Mouse (Mus musculus) erythroblast, embryonic 14.5 days (primary cell): ENCODE measurements around the gene Bcor. TPM values are rescaled to one million over a fixed set of nuclear protein-coding genes. Genes with fewer than 3 reads are reported as not detected.

ENCODE experiments used
- H3K27me3 ChIP-seq: 2 replicates; pipeline ENCODE4 v1.6.1; 2012; ENCODE audit warnings: inconsistent platforms; ENCODE audit not compliant: control insufficient read depth
- H3K36me3 ChIP-seq: 2 replicates; pipeline ENCODE4 v1.6.1; 2012; ENCODE audit warnings: mild to moderate bottlenecking, inconsistent platforms; ENCODE audit not compliant: control insufficient read depth
- H3K4me1 ChIP-seq: 2 replicates; pipeline ENCODE4 v1.6.1; 2012; ENCODE audit warnings: inconsistent platforms; ENCODE audit not compliant: control insufficient read depth
- H3K4me3 ChIP-seq: replicated peaks from 2 replicates; pipeline ENCODE3; 2012; ENCODE audit warnings: moderate library complexity, mild to moderate bottlenecking, inconsistent platforms
- H3K9me3 ChIP-seq: 2 replicates; pipeline ENCODE4 v1.6.1; 2012; ENCODE audit warnings: low read length, inconsistent platforms, mixed read lengths; ENCODE audit not compliant: control insufficient read depth
- GATA1 ChIP-seq: IDR thresholded peaks from 2 replicates; pipeline ENCODE4 v1.6.1; 2012; ENCODE audit warnings: low read length, inconsistent platforms, mixed read lengths
- TAL1 ChIP-seq: IDR thresholded peaks from 3 replicates; pipeline ENCODE4 v1.6.1; 2012; ENCODE audit warnings: low read length, inconsistent platforms, mixed read lengths
- polyA plus RNA-seq: library from polyadenylated mRNA; stranded (reverse); fragments of >175 nt; gene quantifications from 2 replicates; pipeline ENCODE4 v1.2.3, GENCODE M21; 2012

The Bcor gene
- polyA plus RNA-seq, 1 experiment = 0.66 TPM

DNA sequence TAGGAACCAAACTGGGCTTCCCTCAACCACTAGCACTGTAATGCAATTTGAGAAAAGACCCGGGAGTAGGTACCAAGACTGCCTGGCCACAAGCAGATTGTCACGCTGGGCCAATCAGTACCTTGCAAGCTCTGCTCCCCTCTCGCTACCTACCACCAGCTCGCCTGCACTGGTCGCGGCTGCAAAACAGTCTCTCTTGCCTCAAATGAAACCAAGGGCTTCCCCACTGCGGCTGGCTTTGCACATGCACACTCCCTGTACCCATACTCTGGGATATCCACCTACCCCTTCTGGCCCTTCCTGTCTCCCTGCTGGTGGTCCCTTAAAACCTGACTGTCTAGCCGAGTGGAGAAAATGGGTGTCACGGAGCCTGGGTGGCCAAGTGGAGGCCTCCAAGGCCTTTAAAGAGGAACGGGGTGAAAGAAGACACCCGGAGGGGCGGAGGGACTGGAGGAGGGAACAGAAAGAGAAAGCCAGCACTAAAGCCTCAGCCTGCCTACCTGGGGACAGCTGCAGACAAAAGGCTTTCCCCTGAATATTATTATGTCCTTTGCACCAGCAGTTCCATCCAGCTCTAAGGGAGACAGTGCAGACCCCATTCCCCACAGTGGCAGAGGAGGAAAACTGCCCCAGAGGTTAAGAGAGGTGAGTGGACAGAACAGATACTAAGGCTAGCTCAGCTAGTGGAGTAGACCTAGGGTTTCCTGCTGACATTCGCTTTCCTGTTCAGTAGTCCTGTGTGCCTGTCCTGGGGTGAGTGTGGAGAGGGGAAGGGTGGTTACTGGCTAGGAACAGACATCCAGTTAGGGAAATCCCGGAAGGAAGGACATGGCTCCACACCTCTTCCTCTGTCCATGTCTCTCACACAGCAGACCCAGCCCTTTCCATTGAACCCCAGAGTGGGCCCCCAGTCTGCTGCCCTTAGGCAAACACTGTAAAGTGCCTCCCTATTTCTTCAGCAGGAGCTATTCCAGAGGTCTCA is 30.0 kb downstream of the Bcor start:
- H3K27me3 ChIP-seq = peaks cover 100% of the 10 kb centered on the region
- H3K9me3 ChIP-seq = peaks cover 5% of the 10 kb centered on the region; the same call in 1 of the 2 replicates
- peaks cover 2% of the 10 kb centered on the region; the same call in 1 of the 2 replicates for H3K4me1 ChIP-seq
- no peak for TF ChIP-seq GATA1
- TF ChIP-seq TAL1 = no peak
- no peaks in the 10 kb centered on the region for H3K36me3 ChIP-seq
- H3K4me3 ChIP-seq = no peak overlapping the region

DNA sequence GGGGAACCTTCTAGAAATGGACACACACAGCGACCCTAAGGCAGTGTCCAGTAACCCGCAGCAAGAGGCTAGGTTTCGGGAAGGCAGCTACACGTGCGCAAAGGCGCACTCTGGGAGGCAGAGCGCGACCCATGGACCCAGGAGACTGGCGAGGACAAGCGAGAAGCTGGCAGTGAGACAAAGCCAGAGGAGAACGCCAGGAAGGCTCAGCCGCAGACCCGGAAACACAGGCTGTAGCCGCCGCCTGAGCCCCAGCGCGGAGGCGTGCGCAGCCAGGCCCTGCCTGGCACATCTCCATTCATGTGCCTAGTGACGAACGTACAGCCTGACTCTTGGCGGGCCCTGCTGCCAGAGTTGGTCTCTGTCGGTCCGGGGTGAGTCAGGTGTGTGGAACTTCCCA is 30.9 kb downstream of the Bcor start:
- peaks cover 99% of the 10 kb centered on the region for H3K27me3 ChIP-seq
- H3K4me3 ChIP-seq = no peak overlapping the region
- TF ChIP-seq GATA1 (no peak), TAL1 (no peak)
- H3K4me1 ChIP-seq = no peaks in the 10 kb centered on the region
- H3K9me3 ChIP-seq = no peaks in the 10 kb centered on the region
- no peaks in the 10 kb centered on the region for H3K36me3 ChIP-seq

DNA sequence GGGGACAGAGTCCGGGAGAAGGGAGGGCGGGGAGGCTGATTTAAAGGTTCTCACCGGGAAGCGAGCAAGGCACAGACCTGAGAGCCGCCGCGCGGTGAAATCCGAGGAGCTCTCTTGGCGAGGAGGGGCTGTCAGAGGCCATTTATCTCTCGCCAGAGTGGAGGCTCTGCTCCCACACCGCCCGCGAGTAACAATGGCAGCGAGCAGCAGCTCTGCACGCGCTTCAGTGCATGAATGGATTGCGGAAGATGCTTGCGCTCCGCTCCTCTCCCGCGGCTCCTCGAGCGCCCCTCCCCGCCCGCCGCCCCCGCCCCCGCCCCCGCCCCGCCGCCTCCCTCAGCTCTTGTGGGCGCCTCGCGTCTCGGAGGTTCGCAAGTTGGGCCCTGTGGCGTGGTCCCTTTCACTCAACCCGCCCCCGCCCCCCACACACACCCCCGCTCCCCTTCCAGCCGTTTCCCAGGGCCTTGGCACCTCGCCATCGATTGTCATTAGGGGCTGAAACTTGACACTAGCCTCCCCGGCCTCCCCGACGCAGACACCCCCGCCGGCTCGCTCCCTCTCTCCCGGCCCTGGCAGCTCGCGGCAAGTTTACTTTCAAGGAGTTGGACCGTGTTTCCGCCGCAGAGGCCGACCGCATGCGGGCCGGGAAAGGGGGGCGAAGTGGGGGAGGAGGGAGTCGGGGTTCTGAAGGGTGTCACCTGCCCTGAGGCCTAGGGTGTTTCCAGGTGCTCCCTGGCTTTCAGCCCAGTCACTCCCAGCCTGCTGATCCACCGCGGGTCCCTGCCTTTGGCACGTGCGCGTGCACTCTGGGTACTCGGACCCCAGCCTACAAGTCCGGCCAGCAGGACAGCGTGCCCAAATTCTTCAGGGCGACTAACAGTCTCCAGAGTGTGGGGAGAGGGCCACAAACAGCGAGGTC is 31.7 kb downstream of the Bcor start:
- Histone ChIP-seq H3K9me3 (no peaks in the 10 kb centered on the region), H3K4me1 (no peaks in the 10 kb centered on the region), H3K27me3 (peaks cover 98% of the 10 kb centered on the region), H3K36me3 (no peaks in the 10 kb centered on the region), H3K4me3 (no peak overlapping the region)
- TF ChIP-seq TAL1 (no peak), GATA1 (no peak)

DNA sequence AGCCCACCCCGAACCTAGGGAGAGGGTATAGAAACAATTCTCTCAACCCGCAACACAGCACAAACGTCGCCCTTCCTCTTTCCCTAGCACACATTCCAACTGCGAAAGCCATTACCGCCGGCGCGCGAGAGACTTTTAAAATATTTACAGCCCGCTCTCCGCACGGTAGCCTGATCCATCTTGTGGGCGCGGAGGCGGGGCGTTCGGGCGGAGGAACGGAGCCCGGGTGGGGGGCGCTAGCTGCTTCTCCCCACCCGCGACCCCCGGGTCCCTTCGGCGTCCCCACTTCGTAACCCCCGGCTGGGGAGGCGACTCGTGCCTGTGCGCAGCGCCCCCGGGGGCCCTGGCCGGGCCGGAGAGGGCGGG is 32.4 kb downstream of the Bcor start:
- Histone ChIP-seq H3K27me3 (peaks cover 97% of the 10 kb centered on the region), H3K4me3 (peak overlapping the region; percentile 23), H3K9me3 (no peaks in the 10 kb centered on the region), H3K36me3 (no peaks in the 10 kb centered on the region), H3K4me1 (no peaks in the 10 kb centered on the region)
- no peak for TF ChIP-seq GATA1
- no peak for TF ChIP-seq TAL1

DNA sequence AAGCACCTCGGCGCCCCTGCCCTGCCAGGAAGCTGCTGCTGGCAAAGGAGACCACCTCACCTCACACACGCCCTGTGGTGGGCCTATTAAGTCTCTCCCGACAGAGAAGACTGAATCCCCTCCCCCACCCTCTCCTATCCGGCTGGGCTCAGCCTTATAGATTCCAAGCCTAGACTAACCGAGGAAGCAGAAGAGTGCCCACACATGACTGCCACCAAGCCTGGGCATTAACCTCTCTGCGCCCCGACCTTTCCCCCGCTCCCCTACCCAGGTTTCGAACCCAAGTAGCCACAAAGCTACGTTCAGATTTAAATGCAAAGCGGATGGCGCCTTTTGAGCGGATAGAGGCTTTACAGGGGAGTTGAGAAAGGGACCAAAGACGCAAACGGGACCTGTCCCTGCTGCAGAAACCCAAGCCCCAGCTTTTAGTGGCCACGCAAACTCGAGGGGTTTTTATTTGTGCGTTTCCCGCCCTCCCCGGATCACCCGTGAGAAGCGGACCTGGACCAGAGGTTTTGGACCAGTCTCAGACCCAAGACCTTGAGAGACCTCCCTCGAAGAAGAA is 33.0 kb downstream of the Bcor start:
- TF ChIP-seq GATA1 (no peak), TAL1 (no peak)
- Histone ChIP-seq H3K4me3 (peak overlapping the region; percentile 23), H3K36me3 (no peaks in the 10 kb centered on the region), H3K4me1 (no peaks in the 10 kb centered on the region), H3K9me3 (no peaks in the 10 kb centered on the region), H3K27me3 (peaks cover 97% of the 10 kb centered on the region)

DNA sequence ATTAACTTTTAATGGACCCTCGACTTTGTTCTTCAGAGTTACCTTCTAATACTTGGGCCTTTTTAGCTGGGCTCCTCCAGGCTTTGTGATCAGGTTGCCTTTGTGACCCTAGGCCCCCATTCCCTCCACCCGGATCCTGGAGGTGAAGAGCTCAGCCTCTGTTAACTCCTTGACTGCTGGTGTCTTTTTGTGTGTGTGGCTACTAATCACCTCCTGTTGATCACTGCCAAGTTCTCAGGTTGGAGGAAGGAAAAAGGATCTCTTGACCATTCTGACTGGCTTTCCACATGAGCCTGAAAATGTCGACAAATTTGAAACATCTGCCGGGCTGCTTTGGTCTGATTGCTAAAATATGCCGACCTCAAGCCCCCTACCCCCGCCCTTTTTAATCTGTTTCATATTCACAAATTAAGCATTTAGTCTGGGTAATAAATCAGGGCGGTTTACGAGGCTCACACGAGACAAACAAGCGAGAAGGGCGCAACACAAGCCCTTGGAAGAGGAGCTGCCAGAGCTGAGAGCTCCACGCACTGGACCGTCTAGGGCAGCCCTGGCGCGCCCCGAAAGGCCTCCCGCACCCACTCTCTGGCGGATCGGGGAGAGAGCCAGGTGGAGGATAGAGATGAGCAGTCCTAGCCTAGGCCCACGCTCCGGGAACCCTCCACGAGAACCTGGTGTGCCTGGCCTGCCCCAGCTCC is 33.6 kb downstream of the Bcor start:
- TF ChIP-seq GATA1 (no peak), TAL1 (no peak)
- Histone ChIP-seq H3K9me3 (no peaks in the 10 kb centered on the region), H3K36me3 (no peaks in the 10 kb centered on the region), H3K4me3 (no peak overlapping the region), H3K27me3 (peaks cover 95% of the 10 kb centered on the region), H3K4me1 (no peaks in the 10 kb centered on the region)

DNA sequence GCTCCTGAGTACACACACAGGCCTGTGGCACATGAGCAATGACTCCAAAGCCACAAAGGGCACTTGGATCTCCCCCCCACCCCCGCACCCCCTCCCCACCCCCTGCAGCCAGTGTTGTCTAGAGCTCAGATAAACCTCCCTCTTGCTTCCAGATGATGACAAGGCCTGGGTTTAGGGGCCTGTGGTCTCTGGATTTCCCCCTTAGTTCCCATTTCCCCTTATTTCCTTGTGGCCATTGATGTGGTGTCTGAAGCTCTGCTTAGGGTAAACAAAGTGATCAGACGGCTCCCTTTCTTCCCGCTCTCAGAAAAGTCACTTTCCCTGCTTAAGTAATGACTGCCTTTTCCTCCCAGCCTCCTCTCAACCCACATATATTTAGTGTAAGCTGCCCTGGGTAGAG is 35.6 kb downstream of the Bcor start:
- Histone ChIP-seq H3K36me3 (no peaks in the 10 kb centered on the region), H3K4me1 (peaks cover under 1% of the 10 kb centered on the region)

DNA sequence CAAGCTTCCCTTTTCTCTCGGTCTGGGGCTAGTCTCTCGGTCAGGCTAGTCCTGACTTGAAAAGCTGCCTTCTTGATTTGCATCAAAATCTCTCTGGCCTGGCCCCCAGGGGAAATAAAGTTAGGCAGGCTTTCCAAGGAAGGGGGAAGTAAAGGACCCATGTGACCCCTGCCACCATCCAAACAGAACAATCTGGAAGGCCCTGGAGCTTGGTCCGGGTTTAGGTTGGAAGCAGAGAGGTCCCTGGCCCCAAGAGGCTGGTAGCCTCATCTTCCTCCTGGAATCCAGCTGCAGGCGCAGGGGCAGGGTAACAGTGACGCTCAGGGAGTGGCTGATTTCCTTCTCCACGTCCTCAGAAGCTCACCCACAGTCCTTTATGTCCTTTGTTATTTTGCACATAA is 36.5 kb downstream of the Bcor start:
- no peaks in the 10 kb centered on the region for H3K36me3 ChIP-seq
- no peak overlapping the region for H3K4me3 ChIP-seq

More for the DNA sequence above, 35.6 kb downstream of the Bcor start:
- no peaks in the 10 kb centered on the region for H3K9me3 ChIP-seq
- peaks cover 76% of the 10 kb centered on the region for H3K27me3 ChIP-seq
- TF ChIP-seq GATA1 (no peak), TAL1 (no peak)
- no peak overlapping the region for H3K4me3 ChIP-seq

More for the DNA sequence above, 36.5 kb downstream of the Bcor start:
- peaks cover 9% of the 10 kb centered on the region for H3K4me1 ChIP-seq
- no peaks in the 10 kb centered on the region for H3K9me3 ChIP-seq
- TF ChIP-seq TAL1 (no peak), GATA1 (no peak)
- peaks cover 67% of the 10 kb centered on the region for H3K27me3 ChIP-seq
